ENCODE assay signal across 19 mouse cellular contexts in the genomic region with DNA sequence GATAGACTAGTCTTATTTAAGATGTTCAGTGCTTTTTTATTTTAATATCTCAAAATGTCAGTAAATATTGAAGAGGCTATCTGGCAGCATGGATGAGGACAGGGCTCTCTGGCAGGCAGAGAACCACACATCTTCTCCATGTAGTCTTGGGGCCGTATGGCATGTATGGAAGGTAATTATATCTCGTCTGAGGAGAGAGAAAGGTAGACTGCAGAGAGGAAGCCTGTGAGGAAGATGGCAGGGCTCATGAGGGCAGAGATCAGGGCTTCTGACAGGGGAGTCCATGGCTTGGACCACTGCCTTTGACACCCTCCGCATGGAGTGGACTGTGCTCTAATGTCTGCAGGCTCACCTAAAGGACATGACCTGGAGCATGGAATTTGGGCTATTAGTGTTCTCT.
A peak's percentile ranks its signal among the peaks of the same experiment; 100 is the strongest.
DNase-seq lines count a peak whose midpoint lies in the region.
"Had no signal": no experiment of that assay in that cellular context is flagged by ENCODE, and none has a peak within 500 bp of the region (broad histone marks: within the 10 kb centered on the region; RNA-seq: fewer than 3 reads in every experiment).

No protein-coding gene starts in this region.

- peak; percentile 53 for DNase-seq in heart, adult 11 months
- no peak for DNase-seq in heart, postnatal 36 days
- peak; percentile 51 for DNase-seq in heart, embryonic 10.5 days (ENCODE audit: low spot score)
- no peak for DNase-seq in heart, adult 8-10 months (ENCODE audit: low spot score)
- peak; percentile 16 for DNase-seq in testis, postnatal 10 days (ENCODE audit: low spot score)
- no peak for DNase-seq in testis, postnatal 14 days (ENCODE audit: low spot score)
- DNase-seq: adrenal gland, adult 2 months; adrenal gland, adult 8-10 months; adrenal gland, postnatal 10 days; adrenal gland, postnatal 14 days; adrenal gland, postnatal 25 days; adrenal gland, postnatal 36 days; B cell, adult 2 months; cerebellum, adult 11 months; cerebellum, adult 11-12 months; cerebellum, adult 18-20 months had no signal

- H3K27me3 ChIP-seq in heart, embryonic 10.5 days (ENCODE audit: insufficient read depth, poor library complexity, severe bottlenecking): peaks cover 15% of the 10 kb centered on the region; the same call in 1 of the 2 replicates
- H3K27me3 ChIP-seq: CH12.LX, Patski had no signal

- intact Hi-C loops in heart, postnatal 36 days (cut with DNase I): no loop called here

- H3K36me3 ChIP-seq in heart, embryonic 10.5 days: no peaks in the 10 kb centered on the region
- H3K36me3 ChIP-seq: G1E had no signal

- WGBS in heart, embryonic 10.5 days: 76% methylated on average over 3 of the region's 3 CpGs

- H3K4me1 ChIP-seq in heart, embryonic 10.5 days: no peaks in the 10 kb centered on the region

- H3K9me3 ChIP-seq in heart, embryonic 10.5 days: no peaks in the 10 kb centered on the region
- H3K9me3 ChIP-seq: G1E had no signal

- H3K4me3 ChIP-seq in heart, embryonic 10.5 days: no peak overlapping the region

- no peak overlapping the region for H3K27ac ChIP-seq in heart, embryonic 10.5 days

Comparison
In these comparisons a context has a peak if more than half of its experiments do, and no peak if none do; other contexts are left out.
1. DNase-seq: peak in heart, adult 11 months (single experiment), heart, embryonic 10.5 days (single experiment) and testis, postnatal 10 days (single experiment); none in heart, postnatal 36 days (0 of 2), heart, adult 8-10 months (single experiment) and testis, postnatal 14 days (single experiment).